Mouse (Mus musculus): ENCODE data around the gene Gm17334.

Gm17334 gene

GRCm38 (mm10) chr11:53773087-53773486, at the start of gene Gm17334:
TSS of gene Gm17334 (minus strand) at chr11:53773187.
- no peak for DNase-seq

- no peak for DNase-seq
Observed at GRCm38 (mm10) chr11:53821945-53822338, 49.0 kb upstream of the Gm17334 start.

GRCm38 (mm10) chr11:53821230-53821944, 48.4 kb upstream of the Gm17334 start:
- no peak for DNase-seq

DNA sequence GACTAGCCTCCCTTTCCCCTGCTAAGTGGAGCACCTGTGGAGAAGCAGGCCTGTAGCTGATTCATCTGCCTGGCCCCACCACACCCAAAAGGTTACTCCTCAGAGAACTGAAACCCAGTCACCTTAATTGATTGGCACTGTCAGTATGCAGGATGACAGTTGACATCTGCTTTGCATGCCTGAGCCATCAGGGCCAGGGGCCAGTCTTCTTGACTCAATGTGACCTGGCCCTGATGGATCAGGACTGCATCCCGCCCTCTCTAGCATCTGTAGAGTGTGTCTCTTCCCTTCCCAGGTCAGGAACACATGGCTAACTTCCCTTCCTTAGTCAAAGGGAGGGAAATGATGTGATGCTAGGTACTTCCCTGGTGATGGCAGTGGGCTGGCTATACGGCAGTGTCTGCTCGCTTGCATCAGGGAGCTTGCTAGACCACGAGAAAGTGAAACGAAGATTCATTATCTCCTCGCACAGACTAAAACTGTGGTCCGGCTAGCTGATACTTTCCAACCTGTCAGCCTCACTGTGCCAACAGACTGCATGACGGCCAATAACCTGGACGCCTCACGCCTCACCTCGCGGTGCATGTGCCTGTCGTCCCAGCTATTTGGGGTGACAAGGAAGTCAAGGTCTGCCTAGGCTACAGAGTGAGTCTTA, 47.7 kb upstream of the Gm17334 start:
- DNase-seq: no peak

DNA sequence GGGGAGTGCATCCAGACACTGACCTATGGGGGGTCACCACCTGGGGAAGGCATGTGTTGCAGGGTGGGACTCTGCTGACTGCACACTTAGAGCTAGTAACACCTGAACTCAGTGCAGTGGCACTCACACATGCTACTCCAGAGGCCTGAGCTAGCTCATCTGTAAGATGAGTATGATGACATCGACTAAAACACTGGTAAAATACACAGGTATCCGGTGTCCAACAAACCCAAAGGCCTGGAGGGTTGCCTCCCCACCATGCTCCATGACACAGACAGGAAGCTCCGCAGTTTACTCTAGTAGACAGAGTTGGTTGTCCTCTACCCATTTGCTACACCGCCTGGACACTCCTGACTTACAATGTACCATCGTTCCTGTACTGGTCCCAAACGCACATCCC, 46.5 kb upstream of the Gm17334 start:
- no peak for DNase-seq

DNA sequence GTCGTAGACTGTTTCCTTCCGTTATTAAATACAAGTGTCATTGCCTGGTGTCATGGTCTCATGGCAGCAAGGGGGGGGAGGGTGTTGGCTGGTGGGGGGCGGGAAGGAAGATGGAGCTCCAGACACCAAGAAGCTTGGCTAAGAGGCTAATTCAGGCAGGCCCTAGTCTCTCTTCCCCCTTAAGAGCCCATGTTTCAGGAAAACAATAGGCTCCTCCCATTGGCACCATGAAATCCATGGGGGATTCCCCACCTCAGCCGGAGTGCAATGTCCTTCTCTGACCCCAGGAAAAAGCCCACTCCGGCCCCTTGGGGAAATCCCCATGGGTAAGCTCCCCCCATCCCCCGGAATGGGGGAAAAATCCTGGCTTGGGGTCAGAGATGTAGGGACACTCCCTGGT, 45.8 kb upstream of the Gm17334 start:
- peak; percentile 46 for DNase-seq

GRCm38 (mm10) chr11:53816841-53817375, 43.9 kb upstream of the Gm17334 start:
- no peak for DNase-seq

- no peak for DNase-seq
Observed at GRCm38 (mm10) chr11:53814810-53815209, 41.8 kb upstream of the Gm17334 start.

GRCm38 (mm10) chr11:53813001-53813868, 40.2 kb upstream of the Gm17334 start:
- DNase-seq: peak; percentile 73

DNA sequence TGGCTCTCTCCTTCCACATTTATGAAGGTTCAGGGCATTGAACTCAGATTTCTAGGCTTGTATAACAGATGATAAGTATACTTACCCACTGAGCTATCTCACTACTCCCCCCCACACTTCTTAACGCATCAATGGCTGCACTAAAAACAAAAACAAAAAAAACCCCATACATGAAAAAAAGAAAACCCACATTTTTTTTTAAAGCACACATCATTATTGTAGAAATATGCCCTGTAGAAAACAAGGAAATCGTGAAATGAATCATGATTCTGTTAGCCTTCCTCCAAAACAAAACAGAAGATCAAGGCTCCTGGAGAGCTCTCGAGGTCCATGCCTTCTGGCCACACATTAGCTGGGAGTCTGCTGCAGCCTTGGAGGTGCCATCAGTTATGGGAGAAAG, 38.3 kb upstream of the Gm17334 start:
- DNase-seq: no peak

- DNase-seq: peak; percentile 52
Observed at GRCm38 (mm10) chr11:53810749-53811148, 37.8 kb upstream of the Gm17334 start.

- no peak for DNase-seq
Observed at GRCm38 (mm10) chr11:53810156-53810555, 37.2 kb upstream of the Gm17334 start.

DNA sequence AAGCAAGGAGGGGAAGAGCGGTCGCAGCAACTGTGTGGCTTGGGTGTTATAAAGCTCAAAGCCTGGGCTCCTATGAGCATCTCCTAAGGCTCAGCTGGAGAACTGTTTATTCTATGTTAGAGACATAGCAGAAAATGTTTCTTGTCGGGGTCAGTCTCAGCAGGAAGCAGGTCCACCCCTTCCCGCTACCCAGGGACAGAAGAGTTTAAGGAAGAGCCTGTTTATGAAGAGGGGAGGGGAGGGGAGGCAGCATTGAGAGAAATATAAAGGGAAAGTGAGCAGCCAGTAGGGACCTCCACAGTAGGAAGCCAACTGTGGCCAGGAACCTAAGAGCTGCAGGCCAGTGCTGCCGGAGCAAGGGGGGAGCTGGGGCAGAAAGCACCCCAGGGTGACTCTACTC, 36.4 kb upstream of the Gm17334 start:
- no peak for DNase-seq

DNA sequence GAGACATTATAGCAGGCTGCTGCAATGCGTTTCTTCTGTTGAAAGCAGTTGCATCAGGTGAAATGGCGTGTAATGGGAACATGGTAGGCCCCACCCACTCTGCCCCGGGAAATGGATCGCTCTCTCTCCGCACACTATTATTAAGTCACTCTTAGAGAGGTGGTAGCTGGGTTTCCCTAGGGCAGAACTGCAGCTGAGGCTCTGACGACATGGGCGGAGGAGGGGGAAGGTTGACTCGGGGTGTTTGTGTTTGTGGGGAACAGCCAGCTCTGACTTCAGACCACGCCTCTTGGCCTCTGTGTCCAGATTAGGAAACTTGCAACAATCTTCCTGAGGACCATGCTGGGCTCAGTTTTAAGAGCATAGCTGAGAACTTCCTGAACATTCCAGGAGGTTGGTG, 32.8 kb upstream of the Gm17334 start:
- DNase-seq: peak; percentile 48

GRCm38 (mm10) chr11:53804569-53805344, 31.8 kb upstream of the Gm17334 start:
- DNase-seq: no peak

- DNase-seq: no peak
Observed at GRCm38 (mm10) chr11:53803494-53803893, 30.5 kb upstream of the Gm17334 start.

GRCm38 (mm10) chr11:53803093-53803492, 30.1 kb upstream of the Gm17334 start:
- peak; percentile 65 for DNase-seq

GRCm38 (mm10) chr11:53800975-53801374, 28.0 kb upstream of the Gm17334 start:
- no peak for DNase-seq

DNA sequence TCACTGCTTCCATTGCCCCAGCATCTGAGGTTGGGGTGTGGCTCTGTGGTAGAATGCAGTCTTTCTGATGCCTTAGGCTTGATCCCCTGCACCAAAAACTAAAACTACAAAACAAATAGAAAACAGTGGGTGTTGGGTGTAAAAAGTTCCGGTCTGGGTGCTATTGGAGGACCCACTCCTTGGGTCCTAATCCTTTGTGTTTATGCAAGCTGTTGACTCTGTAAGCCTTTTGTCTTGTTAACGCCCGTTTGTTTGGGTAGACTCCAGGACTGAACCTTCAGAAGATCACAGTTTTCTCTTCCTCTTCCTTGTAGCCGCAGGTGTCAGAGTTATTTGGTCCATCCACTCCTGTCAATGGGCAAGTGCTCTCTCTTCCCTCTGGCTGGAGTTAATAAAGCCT, 27.0 kb upstream of the Gm17334 start:
- DNase-seq: no peak

- DNase-seq: no peak
Observed at GRCm38 (mm10) chr11:53798041-53798711, 25.2 kb upstream of the Gm17334 start.

DNA sequence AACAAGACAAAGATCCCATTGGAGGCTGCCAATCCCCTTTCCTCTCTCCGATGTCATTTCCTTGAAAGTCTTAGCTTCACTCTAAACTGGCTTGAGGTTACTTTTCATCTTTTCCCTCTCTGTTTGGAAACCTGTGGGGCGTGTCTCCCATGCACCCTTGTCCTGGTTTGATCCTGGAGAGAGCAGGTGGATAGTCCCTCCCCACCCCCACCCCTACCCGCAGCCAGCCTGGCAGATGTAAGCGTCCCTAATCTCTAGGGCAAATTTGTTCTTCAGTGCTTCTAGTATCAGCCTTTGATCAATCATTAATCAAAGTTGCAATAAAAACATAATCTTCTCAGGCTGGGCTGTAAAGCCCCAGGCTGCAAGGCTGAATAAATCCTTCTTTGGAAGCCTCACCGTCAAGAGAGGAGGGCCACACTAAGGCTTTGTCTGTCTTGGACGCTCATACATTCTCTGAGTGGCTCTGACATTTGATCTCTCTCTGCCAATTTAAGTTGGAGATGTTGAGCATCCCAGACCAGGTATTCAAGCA, 24.5 kb upstream of the Gm17334 start:
- DNase-seq: no peak

All from kidney, postnatal 10 days (tissue).